Mouse (Mus musculus) C2C12 (cell line): ENCODE measurements at regions not wholly inside any gene's neighbourhood (a gene's known extent, or its start where the extent isn't known, plus 50 kb on each side); places are given as distances from the start of the nearest gene placed in this dataset.

Experiments used
- H3K27me3 ChIP-seq: one replicate; pipeline ENCODE4 v1.6.1; 2011; ENCODE audit not compliant: control insufficient read depth, insufficient read depth, insufficient read length
- H3K36me3 ChIP-seq: one replicate; pipeline ENCODE4 v1.6.1; 2011; ENCODE audit not compliant: control insufficient read depth, insufficient read depth
- H3K4me3 ChIP-seq: one replicate; pipeline ENCODE4 v1.5.1; 2011; ENCODE audit warnings: mild to moderate bottlenecking, control low read depth; ENCODE audit not compliant: poor library complexity, insufficient read depth, severe bottlenecking
- H3K79me2 ChIP-seq: one replicate; pipeline ENCODE4 v1.6.1; 2011; ENCODE audit not compliant: control insufficient read depth, insufficient read depth
- H3K79me3 ChIP-seq: one replicate; pipeline ENCODE4 v1.6.1; 2011; ENCODE audit warnings: low read depth, control low read depth
- H3ac ChIP-seq: one replicate; pipeline ENCODE3; 2011; ENCODE audit warnings: low read depth; ENCODE audit not compliant: control insufficient read depth, insufficient read length
- CEBPB ChIP-seq: IDR thresholded peaks from one replicate; pipeline ENCODE4 v1.6.1; 2011; ENCODE audit warnings: low read depth, mild to moderate bottlenecking, control low read depth, moderate library complexity
- CTCF ChIP-seq: IDR thresholded peaks from one replicate; pipeline ENCODE4 v1.5.1; 2011; ENCODE audit not compliant: control insufficient read depth, insufficient read depth, insufficient read length
- FOSL1 ChIP-seq: IDR thresholded peaks from one replicate; pipeline ENCODE4 v1.8.0; 2011; ENCODE audit warnings: mild to moderate bottlenecking, low read length; ENCODE audit not compliant: poor library complexity, insufficient read depth, severe bottlenecking
- MAX ChIP-seq: IDR thresholded peaks from one replicate; pipeline ENCODE4 v1.6.1; 2011; ENCODE audit warnings: mild to moderate bottlenecking, control low read depth
- MYOD1 ChIP-seq: IDR thresholded peaks from one replicate; pipeline ENCODE4 v1.6.1; 2011; ENCODE audit warnings: low read depth; ENCODE audit not compliant: control insufficient read depth, insufficient read length
- MYOG ChIP-seq: IDR thresholded peaks from one replicate; pipeline ENCODE4 v1.6.1; 2011; ENCODE audit not compliant: control insufficient read depth, insufficient read length; ENCODE audit errors: extremely low read depth
- USF1 ChIP-seq: IDR thresholded peaks from one replicate; pipeline ENCODE4 v1.6.1; 2011; ENCODE audit warnings: low read depth, mild to moderate bottlenecking, control low read depth, moderate library complexity

GRCm38 (mm10) chr9:112983353-112983752 is 724.7 kb downstream of the Pdcd6ip start:
- no peaks in the 10 kb centered on the region for H3K27me3 ChIP-seq
- no peaks in the 10 kb centered on the region for H3K79me2 ChIP-seq
- no peaks in the 10 kb centered on the region for H3K79me3 ChIP-seq
- H3K36me3 ChIP-seq = no peaks in the 10 kb centered on the region
- TF ChIP-seq CTCF = no peak
- TF ChIP-seq FOSL1 = no peak
- H3ac ChIP-seq = no peak overlapping the region
- H3K4me3 ChIP-seq = no peak overlapping the region

DNA sequence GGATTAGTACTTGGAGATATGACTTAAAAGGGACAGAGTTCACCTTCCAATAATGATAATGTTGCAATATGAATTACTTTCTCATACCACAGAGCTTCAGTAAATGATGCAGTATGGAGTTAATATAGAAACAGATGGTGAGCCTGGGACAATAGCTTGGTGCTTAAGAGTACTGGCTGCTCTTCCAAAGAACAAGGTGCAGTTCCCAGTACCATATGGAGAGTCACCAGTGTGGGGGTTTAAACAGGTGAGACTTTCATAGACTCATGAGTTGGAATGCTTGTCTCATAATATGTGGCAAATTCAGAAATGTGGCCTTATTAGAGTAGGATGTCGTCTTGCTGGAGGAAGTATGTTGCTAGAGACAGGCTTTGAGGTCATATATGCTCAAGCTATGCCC is 715.8 kb upstream of the Arpp21 start:
- Histone ChIP-seq H3K79me3 (no peaks in the 10 kb centered on the region), H3K27me3 (no peaks in the 10 kb centered on the region), H3ac (no peak overlapping the region), H3K79me2 (no peaks in the 10 kb centered on the region), H3K4me3 (no peak overlapping the region), H3K36me3 (no peaks in the 10 kb centered on the region)
- TF ChIP-seq CTCF (no peak), CEBPB (no peak), MYOG (no peak), FOSL1 (no peak), MYOD1 (no peak), MAX (no peak), USF1 (no peak)

GRCm38 (mm10) chr9:112950056-112950455 is 714.3 kb upstream of the Arpp21 start:
- no peak for TF ChIP-seq FOSL1
- no peak for TF ChIP-seq CEBPB
- no peak for TF ChIP-seq CTCF
- no peak for TF ChIP-seq USF1
- TF ChIP-seq MYOG = no peak
- no peak for TF ChIP-seq MYOD1
- TF ChIP-seq MAX = no peak
- Histone ChIP-seq H3K79me3 (no peaks in the 10 kb centered on the region), H3K27me3 (no peaks in the 10 kb centered on the region), H3K4me3 (no peak overlapping the region), H3ac (no peak overlapping the region), H3K79me2 (no peaks in the 10 kb centered on the region), H3K36me3 (no peaks in the 10 kb centered on the region)

DNA sequence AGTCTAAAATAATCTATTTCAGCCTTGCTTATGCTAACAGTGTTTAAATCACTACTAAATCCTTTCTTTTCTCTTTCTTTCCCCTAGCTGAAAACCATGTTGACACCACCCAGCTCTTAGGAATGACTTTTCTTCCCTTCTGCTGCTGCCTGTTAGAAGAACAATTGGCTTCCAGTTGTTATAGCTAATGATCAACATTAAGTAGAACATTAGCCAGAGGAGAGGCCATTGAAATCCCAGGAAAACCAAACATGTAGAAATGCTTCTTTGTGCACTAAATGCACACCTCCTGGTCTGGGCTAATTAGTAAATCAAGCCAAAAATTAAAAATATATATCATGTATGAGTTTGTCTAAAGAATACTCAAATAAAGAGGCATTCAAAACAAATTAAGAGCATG is 703.0 kb upstream of the Arpp21 start:
- H3K4me3 ChIP-seq = no peak overlapping the region
- no peaks in the 10 kb centered on the region for H3K36me3 ChIP-seq
- TF ChIP-seq USF1 (no peak), CEBPB (no peak), MAX (no peak), FOSL1 (no peak), CTCF (no peak), MYOG (no peak), MYOD1 (no peak)
- H3K79me3 ChIP-seq = no peaks in the 10 kb centered on the region
- no peaks in the 10 kb centered on the region for H3K79me2 ChIP-seq
- H3K27me3 ChIP-seq = no peaks in the 10 kb centered on the region
- no peak overlapping the region for H3ac ChIP-seq

- TF ChIP-seq MAX (no peak), CEBPB (no peak), MYOD1 (no peak), CTCF (no peak), FOSL1 (no peak), USF1 (no peak), MYOG (no peak)
- Histone ChIP-seq H3K27me3 (no peaks in the 10 kb centered on the region), H3K79me2 (no peaks in the 10 kb centered on the region), H3K4me3 (no peak overlapping the region), H3K36me3 (no peaks in the 10 kb centered on the region), H3K79me3 (no peaks in the 10 kb centered on the region), H3ac (no peak overlapping the region)
Measured at GRCm38 (mm10) chr9:112909311-112910101, 673.8 kb upstream of the Arpp21 start.

GRCm38 (mm10) chr9:112905955-112906354 is 670.2 kb upstream of the Arpp21 start:
- H3K27me3 ChIP-seq = no peaks in the 10 kb centered on the region
- no peaks in the 10 kb centered on the region for H3K79me2 ChIP-seq
- H3ac ChIP-seq = no peak overlapping the region
- no peaks in the 10 kb centered on the region for H3K36me3 ChIP-seq
- H3K4me3 ChIP-seq = no peak overlapping the region
- TF ChIP-seq USF1 (no peak), MAX (no peak), MYOD1 (no peak), CEBPB (no peak), MYOG (no peak), FOSL1 (no peak), CTCF (no peak)
- H3K79me3 ChIP-seq = no peaks in the 10 kb centered on the region
